Mouse (Mus musculus) G1E (cell line): ENCODE results near the gene Dpf3.
A peak's percentile ranks its signal among the peaks of the same experiment; 100 is the strongest.

Experiments used
- CTCF ChIP-seq: IDR thresholded peaks from 2 replicates; pipeline ENCODE4 v1.5.1; 2012; ENCODE audit warnings: low read depth, low read length, inconsistent platforms, mixed read lengths
- GATA1 ChIP-seq: IDR thresholded peaks from 2 replicates; pipeline ENCODE4 v1.6.1; 2012; ENCODE audit warnings: borderline replicate concordance, low read length, inconsistent platforms, mixed read lengths
- GATA2 ChIP-seq: IDR thresholded peaks from 2 replicates; pipeline ENCODE4 v1.6.1; 2012; ENCODE audit warnings: low read depth, low read length, inconsistent platforms, borderline replicate concordance
- POLR2AphosphoS5 ChIP-seq: IDR thresholded peaks from 2 replicates; pipeline ENCODE4 v1.6.1; 2012; ENCODE audit warnings: low read depth, low read length, inconsistent platforms; ENCODE audit not compliant: insufficient replicate concordance
- TAL1 ChIP-seq: conservative IDR thresholded peaks from 2 replicates; pipeline ENCODE4 v1.6.1; 2012; ENCODE audit warnings: low read depth, low read length, inconsistent platforms, mixed read lengths

DNA sequence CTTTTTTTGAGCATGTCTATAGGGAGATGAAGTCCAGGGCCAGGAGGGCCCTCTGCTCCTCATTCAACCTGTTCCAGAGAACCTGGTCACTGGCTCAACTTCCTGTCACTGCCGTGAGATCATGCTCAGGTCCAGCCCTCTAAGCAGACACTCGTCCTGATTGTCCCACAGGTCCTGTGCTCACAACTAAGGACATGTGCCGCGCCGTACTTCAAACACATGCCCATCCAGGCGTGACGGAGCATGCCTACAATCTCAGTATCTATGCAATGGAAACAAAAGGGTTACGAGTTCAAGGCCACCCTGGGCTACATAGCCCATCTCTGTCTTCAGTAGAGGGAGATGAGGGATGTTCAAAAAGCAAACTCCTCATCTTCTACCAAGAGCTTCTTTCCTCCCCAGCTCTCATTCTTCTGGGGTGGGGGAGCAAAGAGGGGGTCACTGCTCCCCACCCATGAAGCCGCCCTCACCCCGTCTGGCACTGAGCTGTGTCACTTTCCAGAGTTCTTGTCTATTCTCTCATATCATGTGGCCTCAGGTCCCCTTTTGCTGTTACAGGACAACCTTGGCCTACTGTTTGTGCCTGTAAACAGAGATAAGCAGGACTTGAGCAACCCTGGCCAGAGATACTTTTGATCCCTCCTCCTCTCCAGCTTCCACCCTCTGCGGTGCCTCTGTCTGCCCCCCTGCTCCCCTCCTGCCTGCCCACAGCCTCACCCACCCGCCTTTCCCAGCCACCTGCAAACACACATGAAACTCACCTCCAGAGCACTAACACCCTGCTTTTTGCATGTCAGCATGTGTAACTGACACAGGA is 112.3 kb downstream of the Dpf3 start:
- TF ChIP-seq CTCF, result no peak
- peak; percentile 99 for TF ChIP-seq TAL1
- TF ChIP-seq GATA1, result no peak
- no peak for TF ChIP-seq POLR2AphosphoS5
- TF ChIP-seq GATA2, result no peak
